Mouse (Mus musculus) urinary bladder, postnatal 25 days (tissue): Measurements from ENCODE around the gene Olfr133.
"Not testable (repeated sequence)": the region's sequence is repeated elsewhere in the genome, so short reads cannot be mapped to it uniquely, and the experiment has no call there.

Experiments used
- DNase-seq: peaks from one replicate; pipeline ENCODE4 v3.0.0; 2022; ENCODE audit warnings: low spot score

Olfr133 gene

GRCm38 (mm10) chr17:38144981-38145380 lies at the start of gene Olfr133:
Olfr133 (plus strand) TSS chr17:38145281.
- DNase-seq, result no peak

GRCm38 (mm10) chr17:38124199-38124598 lies 20.9 kb upstream of the Olfr133 start:
- not testable (repeated sequence) for DNase-seq

GRCm38 (mm10) chr17:38125371-38125770 lies 19.7 kb upstream of the Olfr133 start:
- not testable (repeated sequence) for DNase-seq

GRCm38 (mm10) chr17:38134426-38134825 lies 10.7 kb upstream of the Olfr133 start, which contains the start of gene Olfr132:
Olfr132 (minus strand) TSS chr17:38134526.
- DNase-seq, result no peak

- DNase-seq, result no peak
Measured at GRCm38 (mm10) chr17:38171088-38171487, 26.0 kb downstream of the Olfr133 start, which contains the start of gene Olfr134. Olfr134 (plus strand) TSS chr17:38171388.
